9 mouse cellular contexts compared by ENCODE assay signal in genomic region chr8:82841520-82842142, GRCm38 (mm10). TPM values are rescaled to one million over a fixed set of nuclear protein-coding genes. Genes with fewer than 3 reads are reported as not detected.
DNase-seq lines count a peak whose midpoint lies in the region; TF ChIP-seq lines count a peak whose summit lies in the region.
"Had no signal": no experiment of that assay in that cellular context is flagged by ENCODE, and none has a peak within 500 bp of the region (broad histone marks: within the 10 kb centered on the region; RNA-seq: fewer than 3 reads in every experiment).

No protein-coding gene starts in this region.

- TF ChIP-seq POLR2A in kidney, adult 2 months (IDR thresholded peaks at IDR 0.05; ENCODE audit: low read depth, low read length), result no peak

- H3K9me3 ChIP-seq in E14TG2a.4 (ENCODE audit: low read length), result no peaks in the 10 kb centered on the region
- H3K9me3 ChIP-seq: hindbrain, embryonic 12.5 days had no signal

- TF ChIP-seq CTCF in kidney, adult 2 months (conservative IDR thresholded peaks at IDR 0.05; ENCODE audit: insufficient read depth, insufficient read length, low read depth, low read length), result no peak
- peak; percentile 40 for TF ChIP-seq CTCF in E14TG2a.4 (conservative IDR thresholded peaks at IDR 0.05; ENCODE audit: low read length)

- 47% methylated on average over 6 of the region's 6 CpGs for WGBS in kidney, adult 2 months

- H3K36me3 ChIP-seq in kidney, adult 2 months (ENCODE audit: control insufficient read depth, insufficient read depth, low read length), result no peaks in the 10 kb centered on the region
- H3K36me3 ChIP-seq in E14TG2a.4 (ENCODE audit: insufficient read depth, low read length), result no peaks in the 10 kb centered on the region
- H3K36me3 ChIP-seq: hindbrain, embryonic 12.5 days had no signal

- H3K4me1 ChIP-seq in kidney, adult 2 months (ENCODE audit: control insufficient read depth, insufficient read depth, low read length), result no peaks in the 10 kb centered on the region
- H3K4me1 ChIP-seq in E14TG2a.4 (replicated peaks; ENCODE audit: low read depth, low read length), result no peaks in the 10 kb centered on the region
- H3K4me1 ChIP-seq: hindbrain, embryonic 12.5 days had no signal

- no peak overlapping the region for H3K4me3 ChIP-seq in kidney, adult 2 months (ENCODE audit: insufficient read depth, low read depth, low read length)
- no peak overlapping the region for H3K4me3 ChIP-seq in E14TG2a.4 (replicated peaks; ENCODE audit: low read length)
- H3K4me3 ChIP-seq: hindbrain, embryonic 12.5 days had no signal

- no peak overlapping the region for H3K27ac ChIP-seq in kidney, adult 2 months (ENCODE audit: insufficient read depth, low read depth, low read length)
- H3K27ac ChIP-seq: hindbrain, embryonic 12.5 days had no signal

- DNase-seq in kidney, adult 2 months, result peak; percentile 41
- DNase-seq in kidney, adult 18-20 months, result no peak
- peak; percentile 51 for DNase-seq in 416B (ENCODE audit: low read depth)
- DNase-seq in induced T-regulatory cell, adult 2 months (ENCODE audit: low read depth), result peak; percentile 12
- DNase-seq in thymus, postnatal 36 days, result no peak
- no peak for DNase-seq in cerebellum, postnatal 4 days (ENCODE audit: low spot score in 2 of 2)
- DNase-seq: layer of hippocampus, postnatal 36 days had no signal

- no peaks in the 10 kb centered on the region for H3K27me3 ChIP-seq in kidney, adult 2 months (replicated peaks; ENCODE audit: control insufficient read depth, insufficient read depth, low read length)
- no peaks in the 10 kb centered on the region for H3K27me3 ChIP-seq in E14TG2a.4 (ENCODE audit: insufficient read depth, low read length)
- H3K27me3 ChIP-seq: hindbrain, embryonic 12.5 days had no signal

RNA-seq across cellular contexts. Expression of gene Rnf150, which starts 21.5 kb away (rescaled TPM):
- 1.4 and 1.6 TPM in 2 replicates for polyA plus RNA-seq in kidney, adult 2 months (2012; rRNA removed)

Comparison
In these comparisons a context has a peak if more than half of its experiments do, and no peak if none do; other contexts are left out.
1. DNase-seq: peak in kidney, adult 2 months (single experiment), 416B (single experiment) and induced T-regulatory cell, adult 2 months (single experiment); none in kidney, adult 18-20 months (single experiment), thymus, postnatal 36 days (0 of 2) and cerebellum, postnatal 4 days (0 of 2).